Mouse (Mus musculus): ENCODE measurements around the gene Fbxo47. TPM values are rescaled to one million over a fixed set of nuclear protein-coding genes. Genes with fewer than 3 reads are reported as not detected.
A peak's percentile ranks its signal among the peaks of the same experiment; 100 is the strongest.
"Not testable (repeated sequence)": the region's sequence is repeated elsewhere in the genome, so short reads cannot be mapped to it uniquely, and the experiment has no call there.

Gene Fbxo47
- polyA plus RNA-seq, 1 experiment from 2014 or later = 0.70 TPM

DNA sequence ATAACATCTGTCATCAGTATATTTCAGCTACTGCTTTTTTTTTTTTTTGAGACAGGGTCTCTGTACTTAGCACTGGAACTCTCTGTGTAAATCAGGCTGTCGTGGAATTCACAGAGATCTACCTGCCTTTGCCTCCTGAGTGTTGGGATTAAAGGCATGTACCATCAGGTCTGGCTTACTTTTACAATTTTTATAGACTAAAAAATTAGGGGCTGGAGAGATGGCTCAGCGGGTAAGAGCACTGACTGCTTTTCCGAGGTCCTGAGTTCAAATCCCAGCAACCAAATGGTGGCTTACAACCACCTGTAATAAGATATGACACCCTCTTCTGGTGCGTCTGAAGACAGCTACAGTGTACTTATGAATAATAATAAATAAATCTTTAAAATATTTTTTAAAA, 3.6 kb downstream of the Fbxo47 start:
- Histone ChIP-seq H3K4me3 (no peak overlapping the region), H3K4me1 (0 out of 2 replicates have a peak, but pooled peaks cover 3% of the 10 kb centered on the region), H3K27me3 (replicated peaks) (no peaks in the 10 kb centered on the region), H3K9me3 (0 out of 2 replicates have a peak, but pooled peaks cover 3% of the 10 kb centered on the region), H3K4me2 (no peak overlapping the region), H3K9ac (no peak overlapping the region), H3K36me3 (no peaks in the 10 kb centered on the region), H3K27ac (replicated peaks) (no peak overlapping the region)
- WGBS = 86% methylated on average over 4 of the region's 4 CpGs
- ATAC-seq (ENCODE audit: extremely low read depth, insufficient number of reproducible peaks, low FRiP score, low TSS enrichment) = no peak

DNA sequence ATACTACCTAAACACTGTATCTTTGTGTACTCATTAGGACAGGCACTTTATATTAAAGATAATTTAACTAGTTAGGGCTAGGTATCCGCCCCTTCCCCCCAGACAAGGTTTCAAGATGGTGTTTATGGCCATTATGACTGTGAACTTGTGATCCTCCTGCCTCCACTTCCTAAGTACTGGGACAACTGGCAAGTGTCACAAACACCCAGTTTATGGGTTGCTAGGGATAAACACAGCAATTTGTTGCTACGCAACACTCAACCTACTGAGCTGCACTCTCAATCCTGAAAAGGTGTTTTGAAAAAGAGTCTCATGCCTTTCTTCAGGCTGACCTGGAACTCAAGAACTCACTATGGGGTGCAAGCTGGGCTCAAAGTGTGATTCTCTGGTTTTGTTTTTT, 6.6 kb downstream of the Fbxo47 start:
- no peak for ATAC-seq (ENCODE audit: extremely low read depth, insufficient number of reproducible peaks, low FRiP score, low TSS enrichment)
- H3K9me3 ChIP-seq = no peaks in the 10 kb centered on the region
- no peak overlapping the region for H3K27ac ChIP-seq (replicated peaks)
- WGBS = 66% methylated on average over 2 of the region's 2 CpGs
- H3K4me2 ChIP-seq = no peak overlapping the region
- H3K4me1 ChIP-seq = no peaks in the 10 kb centered on the region
- H3K9ac ChIP-seq = no peak overlapping the region
- H3K36me3 ChIP-seq = no peaks in the 10 kb centered on the region
- H3K27me3 ChIP-seq (replicated peaks) = no peaks in the 10 kb centered on the region
- no peak overlapping the region for H3K4me3 ChIP-seq

DNA sequence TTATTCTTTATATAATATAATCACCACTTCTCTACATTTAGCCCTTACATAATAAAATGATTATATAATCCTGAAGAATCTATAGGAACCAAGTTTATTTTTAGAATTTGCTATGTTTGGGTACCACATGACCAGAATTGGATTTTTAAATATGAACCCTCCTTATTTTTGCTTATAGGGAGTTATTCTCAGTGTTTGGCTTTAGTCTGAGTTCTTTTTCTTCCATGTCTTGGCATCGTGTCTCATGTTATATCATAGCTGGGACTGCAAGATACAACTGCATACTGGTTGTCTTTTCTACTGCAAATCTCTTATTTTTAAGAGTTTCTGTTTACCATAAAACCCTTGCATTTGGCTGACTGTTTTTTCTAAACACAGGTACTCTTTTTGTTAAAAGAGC, 9.6 kb downstream of the Fbxo47 start:
- Histone ChIP-seq H3K4me1 (no peaks in the 10 kb centered on the region), H3K9ac (no peak overlapping the region), H3K27me3 (replicated peaks) (no peaks in the 10 kb centered on the region), H3K4me2 (no peak overlapping the region), H3K36me3 (no peaks in the 10 kb centered on the region), H3K9me3 (no peaks in the 10 kb centered on the region), H3K4me3 (no peak overlapping the region), H3K27ac (replicated peaks) (no peak overlapping the region)
- no peak for ATAC-seq (ENCODE audit: extremely low read depth, insufficient number of reproducible peaks, low FRiP score, low TSS enrichment)
- whole genome bisulfite sequencing = 83% methylated on average over 1 of the region's 1 CpGs

DNA sequence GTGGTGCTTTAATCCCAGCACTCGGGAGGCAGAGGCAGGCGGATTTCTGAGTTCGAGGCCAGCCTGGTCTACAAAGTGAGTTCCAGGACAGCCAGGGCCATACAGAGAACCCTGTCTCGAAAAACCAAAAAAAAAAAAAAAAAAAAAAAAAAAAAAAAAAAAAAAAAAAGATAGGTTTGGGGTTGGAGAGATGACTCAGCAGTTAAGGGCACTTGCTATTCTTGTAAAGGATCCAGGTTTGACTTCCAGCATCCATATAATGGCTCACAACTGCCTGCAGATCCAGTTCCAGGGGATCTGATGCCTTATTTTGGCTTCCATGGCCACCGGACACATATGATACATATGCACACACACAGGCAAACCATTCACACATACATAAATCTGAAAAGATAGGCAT, 11.6 kb downstream of the Fbxo47 start:
- not testable (repeated sequence) for H3K9me3 ChIP-seq

GRCm38 (mm10) chr11:97867591-97867990, 16.4 kb downstream of the Fbxo47 start:
- no peaks in the 10 kb centered on the region for H3K36me3 ChIP-seq
- H3K27me3 ChIP-seq (replicated peaks) = no peaks in the 10 kb centered on the region
- ATAC-seq (ENCODE audit: extremely low read depth, insufficient number of reproducible peaks, low FRiP score, low TSS enrichment) = no peak
- H3K9ac ChIP-seq = no peak overlapping the region
- no peaks in the 10 kb centered on the region for H3K4me1 ChIP-seq
- WGBS = 82% methylated on average over 3 of the region's 3 CpGs
- no peak overlapping the region for H3K4me3 ChIP-seq
- no peak overlapping the region for H3K4me2 ChIP-seq
- no peaks in the 10 kb centered on the region for H3K9me3 ChIP-seq
- H3K27ac ChIP-seq (replicated peaks) = no peak overlapping the region

More for the DNA sequence above, 11.6 kb downstream of the Fbxo47 start:
- H3K27ac ChIP-seq (replicated peaks); H3K9ac ChIP-seq; H3K4me2 ChIP-seq; H3K27me3 ChIP-seq (replicated peaks); ATAC-seq (ENCODE audit: extremely low read depth, insufficient number of reproducible peaks, low FRiP score, low TSS enrichment); H3K36me3 ChIP-seq; H3K4me1 ChIP-seq; H3K4me3 ChIP-seq: not testable (repeated sequence)
- WGBS = 79% methylated on average over 5 of the region's 5 CpGs

DNA sequence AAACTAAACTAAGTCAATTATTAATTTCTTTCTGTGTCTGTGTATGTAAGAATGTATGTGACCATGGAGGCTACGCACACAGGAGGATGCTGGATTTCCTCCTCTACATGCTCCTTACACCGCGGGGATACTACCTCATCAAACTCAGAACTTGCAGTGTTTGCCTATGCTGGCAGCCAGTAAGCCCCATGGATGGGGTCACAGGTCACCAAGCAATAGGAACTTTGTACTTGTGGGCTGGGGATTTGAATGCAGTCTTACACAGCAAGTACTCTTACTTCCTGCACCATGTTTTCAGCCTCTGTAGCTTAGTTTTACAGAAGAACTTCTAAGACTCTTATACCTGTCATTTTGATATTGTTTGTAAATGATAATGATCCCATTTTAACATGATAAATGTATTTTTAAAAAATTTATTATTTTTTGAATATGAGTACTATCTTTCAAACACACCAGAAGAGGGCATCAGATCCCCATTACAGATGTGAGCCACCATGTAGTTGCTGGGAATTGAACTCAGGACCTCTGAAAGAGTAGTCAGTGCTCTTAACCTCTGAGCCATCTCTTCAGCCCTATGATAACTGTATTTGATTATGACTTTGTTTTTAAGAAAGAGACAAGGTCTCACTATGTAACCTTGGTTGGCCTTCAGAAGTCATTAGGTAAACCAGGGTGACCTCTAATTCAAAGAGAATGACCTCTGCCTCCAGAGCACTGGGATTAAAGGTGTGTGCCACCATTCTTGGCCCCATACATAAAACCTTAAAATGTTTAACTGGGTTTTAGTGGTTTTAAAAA, 17.7 kb downstream of the Fbxo47 start:
- Histone ChIP-seq H3K4me1 (no peaks in the 10 kb centered on the region), H3K27ac (replicated peaks) (no peak overlapping the region), H3K4me3 (no peak overlapping the region), H3K36me3 (no peaks in the 10 kb centered on the region), H3K27me3 (replicated peaks) (no peaks in the 10 kb centered on the region), H3K4me2 (no peak overlapping the region), H3K9me3 (no peaks in the 10 kb centered on the region), H3K9ac (no peak overlapping the region)
- WGBS = 90% methylated on average over 3 of the region's 3 CpGs
- ATAC-seq (ENCODE audit: extremely low read depth, insufficient number of reproducible peaks, low FRiP score, low TSS enrichment) = no peak

GRCm38 (mm10) chr11:97865421-97865820, 18.5 kb downstream of the Fbxo47 start:
- Histone ChIP-seq H3K4me2 (no peak overlapping the region), H3K27me3 (replicated peaks) (no peaks in the 10 kb centered on the region), H3K9ac (no peak overlapping the region), H3K36me3 (no peaks in the 10 kb centered on the region), H3K4me3 (no peak overlapping the region), H3K27ac (replicated peaks) (no peak overlapping the region), H3K4me1 (no peaks in the 10 kb centered on the region), H3K9me3 (no peaks in the 10 kb centered on the region)
- 79% methylated on average over 5 of the region's 5 CpGs for WGBS
- ATAC-seq (ENCODE audit: extremely low read depth, insufficient number of reproducible peaks, low FRiP score, low TSS enrichment) = no peak

DNA sequence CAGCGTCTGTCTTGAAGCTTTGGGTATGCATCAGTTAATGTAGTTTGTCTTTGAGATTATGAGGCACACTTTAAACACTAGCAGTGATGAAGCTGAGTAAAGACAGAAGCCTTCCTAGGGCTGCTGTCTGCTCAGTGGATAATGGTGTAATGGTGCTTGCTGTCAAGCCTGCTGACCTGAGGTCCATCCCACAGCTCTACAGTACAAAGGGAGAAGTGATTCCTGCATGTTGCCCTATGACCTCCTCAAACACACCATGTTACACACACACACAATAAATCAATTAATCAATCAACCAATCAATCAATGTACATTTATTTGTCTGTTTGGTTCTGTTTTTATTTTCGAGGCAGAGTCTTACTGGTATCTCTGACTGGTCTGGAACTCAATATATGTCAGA, 21.8 kb downstream of the Fbxo47 start:
- Histone ChIP-seq H3K27ac (replicated peaks) (no peak overlapping the region), H3K27me3 (replicated peaks) (no peaks in the 10 kb centered on the region), H3K4me1 (no peaks in the 10 kb centered on the region), H3K9ac (no peak overlapping the region), H3K4me2 (no peak overlapping the region), H3K36me3 (no peaks in the 10 kb centered on the region), H3K9me3 (no peaks in the 10 kb centered on the region), H3K4me3 (no peak overlapping the region)
- no peak for ATAC-seq (ENCODE audit: extremely low read depth, insufficient number of reproducible peaks, low FRiP score, low TSS enrichment)
- WGBS = 63% methylated on average over 2 of the region's 2 CpGs

DNA sequence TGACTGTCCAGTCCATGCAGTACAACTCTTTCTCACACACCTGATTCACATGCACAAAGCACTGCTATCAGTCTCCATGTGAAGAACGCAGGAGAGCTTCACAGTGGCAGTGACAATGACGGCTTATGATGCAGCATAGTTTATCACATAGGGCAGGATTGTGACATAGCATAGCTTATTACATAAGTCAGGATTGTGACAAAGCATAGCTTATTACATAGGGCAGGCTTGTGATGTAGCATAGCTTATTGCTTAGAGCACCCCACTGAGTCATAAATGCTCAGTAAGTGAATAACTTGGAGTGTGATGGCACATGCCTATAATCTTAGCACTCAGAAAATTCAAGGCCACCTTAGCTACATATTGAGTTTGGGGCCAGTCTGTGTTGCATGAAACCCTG, 28.5 kb downstream of the Fbxo47 start:
- peaks cover 3% of the 10 kb centered on the region for H3K4me1 ChIP-seq
- H3K4me2 ChIP-seq = no peak overlapping the region
- no peak for ATAC-seq (ENCODE audit: extremely low read depth, insufficient number of reproducible peaks, low FRiP score, low TSS enrichment)
- H3K9me3 ChIP-seq = no peaks in the 10 kb centered on the region
- H3K4me3 ChIP-seq = no peak overlapping the region
- no peaks in the 10 kb centered on the region for H3K27me3 ChIP-seq (replicated peaks)
- 85% methylated on average over 2 of the region's 2 CpGs for WGBS
- H3K27ac ChIP-seq (replicated peaks) = no peak overlapping the region
- H3K9ac ChIP-seq = no peak overlapping the region
- H3K36me3 ChIP-seq = no peaks in the 10 kb centered on the region

GRCm38 (mm10) chr11:97851601-97852000, 32.4 kb downstream of the Fbxo47 start:
- WGBS = 81% methylated on average over 2 of the region's 2 CpGs
- no peak overlapping the region for H3K4me2 ChIP-seq
- no peaks in the 10 kb centered on the region for H3K36me3 ChIP-seq
- H3K27me3 ChIP-seq (replicated peaks) = no peaks in the 10 kb centered on the region
- no peak overlapping the region for H3K9ac ChIP-seq
- H3K4me1 ChIP-seq = peaks cover 4% of the 10 kb centered on the region
- ATAC-seq (ENCODE audit: extremely low read depth, insufficient number of reproducible peaks, low FRiP score, low TSS enrichment) = no peak
- H3K4me3 ChIP-seq = no peak overlapping the region
- H3K27ac ChIP-seq (replicated peaks) = no peak overlapping the region
- H3K9me3 ChIP-seq = no peaks in the 10 kb centered on the region

- Histone ChIP-seq H3K4me3 (no peak overlapping the region), H3K9ac (no peak overlapping the region), H3K27me3 (replicated peaks) (no peaks in the 10 kb centered on the region), H3K4me1 (peaks cover 4% of the 10 kb centered on the region), H3K9me3 (no peaks in the 10 kb centered on the region), H3K27ac (replicated peaks) (peak overlapping the region; percentile 75), H3K36me3 (no peaks in the 10 kb centered on the region), H3K4me2 (no peak overlapping the region)
- WGBS = 47% methylated on average over 6 of the region's 6 CpGs
- no peak for ATAC-seq (ENCODE audit: extremely low read depth, insufficient number of reproducible peaks, low FRiP score, low TSS enrichment)
Observed at GRCm38 (mm10) chr11:97850367-97850766, 33.6 kb downstream of the Fbxo47 start.

GRCm38 (mm10) chr11:97842001-97842400, 42.0 kb downstream of the Fbxo47 start:
- H3K4me2 ChIP-seq = peak overlapping the region; percentile 80
- 52% methylated on average over 4 of the region's 4 CpGs for WGBS
- H3K9ac ChIP-seq = no peak overlapping the region
- H3K9me3 ChIP-seq = no peaks in the 10 kb centered on the region
- peaks cover 13% of the 10 kb centered on the region for H3K36me3 ChIP-seq
- H3K4me1 ChIP-seq = peaks cover 21% of the 10 kb centered on the region
- ATAC-seq (ENCODE audit: extremely low read depth, insufficient number of reproducible peaks, low FRiP score, low TSS enrichment) = no peak
- no peak overlapping the region for H3K27ac ChIP-seq (replicated peaks)
- no peaks in the 10 kb centered on the region for H3K27me3 ChIP-seq (replicated peaks)
- no peak overlapping the region for H3K4me3 ChIP-seq

Measured in heart, embryonic 13.5 days (tissue).